ENCODE assay signal across 9 mouse cellular contexts in the genomic region with DNA sequence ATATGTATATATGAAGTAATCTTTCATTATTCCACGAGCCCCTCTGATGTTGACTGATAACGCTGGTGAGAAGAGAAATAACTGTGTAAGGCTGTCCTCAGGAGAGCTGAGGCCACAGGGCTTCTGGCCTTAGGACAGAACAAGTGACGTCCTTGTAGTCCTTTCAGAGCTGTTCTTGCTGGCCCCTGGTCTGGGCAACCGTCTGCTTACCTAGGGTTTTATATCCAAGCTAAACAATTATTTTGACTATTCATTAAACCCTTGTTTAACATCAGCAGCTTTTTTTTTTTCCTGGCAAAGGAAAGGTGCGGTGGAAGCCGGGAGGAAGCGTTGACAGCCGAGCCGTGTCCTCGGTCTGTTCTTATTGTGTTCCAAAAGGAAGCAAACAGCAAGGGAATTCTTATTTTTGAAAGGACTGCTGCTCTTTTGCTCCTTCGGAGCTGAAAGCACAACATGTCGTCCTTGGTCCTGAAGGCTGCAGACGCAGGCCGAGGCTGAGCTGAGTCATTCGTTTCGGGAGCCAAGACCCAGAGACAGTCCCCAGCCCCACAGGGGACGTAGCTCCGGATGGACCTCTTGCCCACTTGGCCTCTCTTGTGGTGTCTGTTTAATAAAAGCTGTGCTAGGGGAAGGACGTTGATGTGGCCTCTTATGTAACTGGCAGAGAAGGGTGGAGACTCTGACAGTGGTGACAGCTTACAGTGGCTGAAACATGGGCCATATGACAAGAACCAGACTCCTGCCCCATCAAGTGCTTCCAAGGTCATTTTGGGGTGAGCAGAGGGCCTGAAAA.
DNase-seq lines count a peak whose midpoint lies in the region; ATAC-seq lines count a peak whose summit lies in the region.
"Had no signal": no experiment of that assay in that cellular context is flagged by ENCODE, and none has a peak within 500 bp of the region (broad histone marks: within the 10 kb centered on the region; RNA-seq: fewer than 3 reads in every experiment).

No protein-coding gene starts in this region.

- 60% methylated on average over 19 of the region's 19 CpGs for WGBS in liver, embryonic 11.5 days
- 79% methylated on average over 19 of the region's 19 CpGs for WGBS in embryonic facial prominence, embryonic 10.5 days

- no peaks in the 10 kb centered on the region for H3K36me3 ChIP-seq in liver, embryonic 11.5 days (ENCODE audit: control insufficient read depth, insufficient read depth, low read length)
- H3K36me3 ChIP-seq in embryonic facial prominence, embryonic 10.5 days (replicated peaks): no peaks in the 10 kb centered on the region
- H3K36me3 ChIP-seq: limb, embryonic 15.5 days had no signal

- no peak for ATAC-seq in liver, embryonic 11.5 days (replicated peaks; ENCODE audit: low FRiP score)

- H3K4me3 ChIP-seq in liver, embryonic 11.5 days (ENCODE audit: low read depth, low read length): no peak overlapping the region
- no peak overlapping the region for H3K4me3 ChIP-seq in embryonic facial prominence, embryonic 10.5 days
- H3K4me3 ChIP-seq: limb, embryonic 15.5 days had no signal

- no peak overlapping the region for H3K4me2 ChIP-seq in liver, embryonic 11.5 days
- H3K4me2 ChIP-seq: limb, embryonic 15.5 days had no signal

- peak; percentile 14 for DNase-seq in liver
- DNase-seq in liver, embryonic 11.5 days (ENCODE audit: low spot score): no peak
- peak; percentile 16 for DNase-seq in embryonic facial prominence, embryonic 10.5 days (ENCODE audit: low spot score)
- peak; percentile 86 for DNase-seq in heart, postnatal 4 days
- peak; percentile 72 for DNase-seq in lung, postnatal 14 days
- DNase-seq in layer of hippocampus, adult 18-20 months (ENCODE audit: low spot score in 2 of 2): no peak
- no peak for DNase-seq in T-cell, adult 2 months (ENCODE audit: low spot score)
- no peak for DNase-seq in thymus, postnatal 36 days

- H3K9ac ChIP-seq in liver, embryonic 11.5 days (ENCODE audit: low read depth, low read length): no peak overlapping the region
- H3K9ac ChIP-seq: limb, embryonic 15.5 days had no signal

- no peak overlapping the region for H3K27ac ChIP-seq in liver, embryonic 11.5 days (ENCODE audit: low read depth, low read length)
- 0 out of 2 replicates have a peak overlapping the region, but pooled peaks have one; percentile 40 for H3K27ac ChIP-seq in embryonic facial prominence, embryonic 10.5 days (replicated peaks)
- H3K27ac ChIP-seq: limb, embryonic 15.5 days had no signal

- no peaks in the 10 kb centered on the region for H3K4me1 ChIP-seq in liver, embryonic 11.5 days (replicated peaks; ENCODE audit: control insufficient read depth, insufficient read depth, low read length)
- peaks cover 30% of the 10 kb centered on the region for H3K4me1 ChIP-seq in embryonic facial prominence, embryonic 10.5 days

- H3K9me3 ChIP-seq in liver, embryonic 11.5 days (ENCODE audit: control insufficient read depth, low read length): no peaks in the 10 kb centered on the region
- H3K9me3 ChIP-seq in embryonic facial prominence, embryonic 10.5 days: no peaks in the 10 kb centered on the region
- H3K9me3 ChIP-seq: limb, embryonic 15.5 days had no signal

- H3K27me3 ChIP-seq in liver, embryonic 11.5 days (replicated peaks; ENCODE audit: control insufficient read depth, insufficient read depth, low read length): no peaks in the 10 kb centered on the region
- H3K27me3 ChIP-seq in embryonic facial prominence, embryonic 10.5 days (replicated peaks; ENCODE audit: low read depth, poor library complexity, severe bottlenecking): no peaks in the 10 kb centered on the region
- H3K27me3 ChIP-seq: limb, embryonic 15.5 days had no signal

Comparison
In these comparisons a context has a peak if more than half of its experiments do, and no peak if none do; other contexts are left out.
1. DNase-seq: peak in liver (single experiment), embryonic facial prominence, embryonic 10.5 days (single experiment), heart, postnatal 4 days (single experiment) and lung, postnatal 14 days (single experiment); none in liver, embryonic 11.5 days (single experiment), layer of hippocampus, adult 18-20 months (0 of 2), T-cell, adult 2 months (single experiment) and thymus, postnatal 36 days (0 of 2).